Mouse (Mus musculus): Measurements from ENCODE around the gene C1qtnf9.

GRCm38 (mm10) chr14:60721304-60721703 is 46.6 kb upstream of the C1qtnf9 start:
- TF ChIP-seq CHD2 (IDR thresholded peaks at IDR 0.05; ENCODE audit: low read depth, low read length) (no peak), ZNF384 (IDR thresholded peaks at IDR 0.05; ENCODE audit: low read depth, low read length) (no peak), MAFK (IDR thresholded peaks at IDR 0.05; ENCODE audit: insufficient read depth, low read depth, low read length) (no peak), HCFC1 (IDR thresholded peaks at IDR 0.05; ENCODE audit: borderline replicate concordance, insufficient read depth, low read length) (no peak)
